Mouse (Mus musculus) hindbrain, embryonic 10.5 days (tissue): ENCODE results near the gene Col18a1. TPM values are rescaled to one million over a fixed set of nuclear protein-coding genes. Genes with fewer than 3 reads are reported as not detected.

Source experiments
- DNase-seq: peaks from one replicate; pipeline ENCODE4 v3.0.0-alpha.2; 2017; ENCODE audit warnings: low spot score
- H3K27ac ChIP-seq: fragments of 300-500 bp; sonication (generic); 2 replicates; pipeline ENCODE4 v1.5.1; 2016; ENCODE audit warnings: mild to moderate bottlenecking, moderate library complexity
- H3K27me3 ChIP-seq: fragments of 300-500 bp; sonication (generic); 2 replicates; pipeline ENCODE4 v1.6.1; 2016; ENCODE audit warnings: mild to moderate bottlenecking; ENCODE audit not compliant: poor library complexity, insufficient read depth, severe bottlenecking
- H3K36me3 ChIP-seq: fragments of 300-500 bp; sonication (generic); 2 replicates; pipeline ENCODE4 v1.6.1; 2016; ENCODE audit warnings: mild to moderate bottlenecking, moderate library complexity
- H3K4me1 ChIP-seq: fragments of 300-500 bp; sonication (generic); replicated peaks from 2 replicates; pipeline ENCODE4 v1.6.1; 2016; ENCODE audit warnings: mild to moderate bottlenecking
- H3K4me3 ChIP-seq: fragments of 300-500 bp; sonication (generic); 2 replicates; pipeline ENCODE4 v1.5.1; 2016; ENCODE audit warnings: mild to moderate bottlenecking, moderate library complexity
- H3K9me3 ChIP-seq: fragments of 300-500 bp; sonication (generic); 2 replicates; pipeline ENCODE4 v1.6.1; 2016; ENCODE audit warnings: mild to moderate bottlenecking, moderate library complexity
- WGBS: fragments of 180-500 bp; shearing (Covaris S2); methylation state at CpG from one replicate; pipeline ENCODE4 v1.1.7; 2016; 5-methylcytosine and 5-hydroxymethylcytosine counted together
- polyA plus RNA-seq: library from polyadenylated mRNA; unstranded; fragments of >200 nt; fragmentation: Nextera tagmentation; extraction: Ambion mirVana; gene quantifications from 2 replicates; pipeline ENCODE4 v1.2.1, GENCODE M21; 2016

Gene Col18a1
- polyA plus RNA-seq, 1 experiment from 2014 or later = 147 TPM

DNA sequence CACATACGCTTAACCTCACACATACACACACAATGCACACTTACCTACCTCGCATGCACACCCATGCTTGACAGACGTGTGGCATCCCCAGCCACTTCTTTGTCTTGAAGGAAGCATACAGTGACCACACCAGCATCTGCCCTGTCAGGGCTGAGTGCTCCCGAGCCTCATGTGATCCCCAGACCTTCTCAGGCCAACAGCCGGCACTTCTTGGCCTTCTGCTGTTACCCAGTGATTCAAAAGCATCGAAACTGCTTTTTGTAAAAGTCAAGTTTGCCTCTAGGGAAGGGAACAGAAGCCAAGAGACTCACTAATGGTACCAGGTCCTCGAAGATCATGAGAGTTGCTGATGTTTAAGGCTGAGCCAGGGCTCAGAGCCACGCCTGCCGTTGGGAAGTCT is 33.9 kb upstream of the Col18a1 start:
- Histone ChIP-seq H3K27me3 (peaks cover 11% of the 10 kb centered on the region; the same call in 1 of the 2 replicates), H3K9me3 (0 out of 2 replicates have a peak, but pooled peaks cover 2% of the 10 kb centered on the region), H3K4me1 (peaks cover 48% of the 10 kb centered on the region), H3K36me3 (no peaks in the 10 kb centered on the region), H3K27ac (0 out of 2 replicates have a peak overlapping the region, but pooled peaks have one; percentile 18), H3K4me3 (no peak overlapping the region)
- WGBS = 86% methylated on average over 9 of the region's 9 CpGs
- DNase-seq = no peak

DNA sequence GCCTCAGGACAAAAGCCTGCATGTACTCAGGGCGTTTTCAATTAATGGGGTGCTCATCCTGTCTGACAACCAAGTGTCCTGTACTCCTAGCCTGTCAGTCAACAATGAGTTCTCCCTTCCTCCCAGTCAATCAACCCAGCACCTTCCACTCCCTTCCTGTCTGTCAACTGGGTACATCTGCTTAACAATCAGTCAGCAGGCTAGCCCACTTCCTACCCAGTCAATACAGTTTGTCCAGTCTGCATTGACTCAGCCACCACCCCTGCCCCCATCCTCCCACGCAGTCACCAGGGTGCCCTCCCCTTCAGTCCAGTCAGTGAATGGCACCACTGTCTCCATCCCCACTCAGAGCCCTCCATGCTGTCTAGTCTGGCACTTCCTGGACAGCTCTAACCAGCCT is 32.9 kb upstream of the Col18a1 start:
- Histone ChIP-seq H3K9me3 (0 out of 2 replicates have a peak, but pooled peaks cover 2% of the 10 kb centered on the region), H3K4me3 (no peak overlapping the region), H3K27ac (0 out of 2 replicates have a peak overlapping the region, but pooled peaks have one; percentile 19), H3K4me1 (peaks cover 40% of the 10 kb centered on the region), H3K36me3 (no peaks in the 10 kb centered on the region), H3K27me3 (peaks cover 11% of the 10 kb centered on the region; the same call in 1 of the 2 replicates)
- 61% methylated on average over 2 of the region's 2 CpGs for WGBS
- DNase-seq = no peak

- Histone ChIP-seq H3K4me1 (peaks cover 52% of the 10 kb centered on the region), H3K27ac (peak overlapping the region; percentile 50; the same call in 1 of the 2 replicates), H3K9me3 (0 out of 2 replicates have a peak, but pooled peaks cover 2% of the 10 kb centered on the region), H3K4me3 (no peak overlapping the region), H3K27me3 (peaks cover 11% of the 10 kb centered on the region; the same call in 1 of the 2 replicates), H3K36me3 (no peaks in the 10 kb centered on the region)
- WGBS = 21% methylated on average over 9 of the region's 9 CpGs
- no peak for DNase-seq
Observed at GRCm38 (mm10) chr10:77197469-77198209, 31.3 kb upstream of the Col18a1 start.

GRCm38 (mm10) chr10:77196676-77197075 is 30.3 kb upstream of the Col18a1 start:
- H3K4me1 ChIP-seq = peaks cover 58% of the 10 kb centered on the region
- H3K4me3 ChIP-seq = no peak overlapping the region
- 67% methylated on average over 4 of the region's 4 CpGs for WGBS

GRCm38 (mm10) chr10:77196115-77196514 is 29.8 kb upstream of the Col18a1 start:
- Histone ChIP-seq H3K36me3 (no peaks in the 10 kb centered on the region), H3K27me3 (peaks cover 10% of the 10 kb centered on the region; the same call in 1 of the 2 replicates), H3K9me3 (0 out of 2 replicates have a peak, but pooled peaks cover 2% of the 10 kb centered on the region), H3K4me1 (peaks cover 58% of the 10 kb centered on the region), H3K27ac (no peak overlapping the region), H3K4me3 (no peak overlapping the region)
- DNase-seq = no peak
- WGBS = 84% methylated on average over 3 of the region's 3 CpGs

More at GRCm38 (mm10) chr10:77196676-77197075, 30.3 kb upstream of the Col18a1 start:
- 0 out of 2 replicates have a peak, but pooled peaks cover 2% of the 10 kb centered on the region for H3K9me3 ChIP-seq
- H3K27me3 ChIP-seq = peaks cover 11% of the 10 kb centered on the region; the same call in 1 of the 2 replicates
- no peak overlapping the region for H3K27ac ChIP-seq
- DNase-seq = no peak
- H3K36me3 ChIP-seq = no peaks in the 10 kb centered on the region

- no peak for DNase-seq
- peaks cover 71% of the 10 kb centered on the region for H3K4me1 ChIP-seq
- 0 out of 2 replicates have a peak, but pooled peaks cover 2% of the 10 kb centered on the region for H3K9me3 ChIP-seq
- no peak overlapping the region for H3K4me3 ChIP-seq
- H3K27me3 ChIP-seq = 0 out of 2 replicates have a peak, but pooled peaks cover 5% of the 10 kb centered on the region
- H3K27ac ChIP-seq = no peak overlapping the region
- H3K36me3 ChIP-seq = no peaks in the 10 kb centered on the region
Observed at GRCm38 (mm10) chr10:77193495-77193894, 27.1 kb upstream of the Col18a1 start.

- H3K9me3 ChIP-seq = 0 out of 2 replicates have a peak, but pooled peaks cover 2% of the 10 kb centered on the region
- 82% methylated on average over 17 of the region's 17 CpGs for WGBS
- no peaks in the 10 kb centered on the region for H3K36me3 ChIP-seq
- no peak overlapping the region for H3K27ac ChIP-seq
- no peak for DNase-seq
- H3K4me3 ChIP-seq = no peak overlapping the region
- H3K27me3 ChIP-seq = 0 out of 2 replicates have a peak, but pooled peaks cover 6% of the 10 kb centered on the region
- peaks cover 73% of the 10 kb centered on the region for H3K4me1 ChIP-seq
Observed at GRCm38 (mm10) chr10:77192745-77193144, 26.4 kb upstream of the Col18a1 start.

GRCm38 (mm10) chr10:77190967-77191915 is 24.9 kb upstream of the Col18a1 start:
- peaks cover 67% of the 10 kb centered on the region for H3K4me1 ChIP-seq

DNA sequence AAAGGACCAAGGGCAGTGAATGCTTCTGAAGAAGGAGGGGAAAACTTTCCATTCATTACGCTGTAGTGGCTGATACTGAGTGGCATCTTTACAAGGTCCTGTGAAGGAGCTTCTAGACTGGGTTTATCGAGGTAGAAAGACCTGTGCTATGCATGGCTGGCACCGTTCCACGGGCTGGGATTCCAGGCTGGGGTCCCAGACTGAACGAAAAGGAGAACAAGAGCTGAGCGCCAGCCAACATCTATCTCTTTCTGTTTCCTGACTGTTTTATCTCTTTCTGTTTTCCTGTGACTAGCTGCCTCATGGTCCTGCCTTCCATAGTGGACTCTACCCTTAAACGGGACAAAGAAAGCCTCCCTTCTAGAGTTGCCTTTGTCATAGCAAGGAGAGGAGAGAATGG is 21.1 kb upstream of the Col18a1 start:
- 92% methylated on average over 7 of the region's 7 CpGs for WGBS
- DNase-seq = no peak

More at GRCm38 (mm10) chr10:77190967-77191915, 24.9 kb upstream of the Col18a1 start:
- 12% methylated on average over 10 of the region's 10 CpGs for WGBS
- Histone ChIP-seq H3K36me3 (no peaks in the 10 kb centered on the region), H3K27me3 (0 out of 2 replicates have a peak, but pooled peaks cover 6% of the 10 kb centered on the region), H3K4me3 (peak overlapping the region; percentile 28), H3K9me3 (0 out of 2 replicates have a peak, but pooled peaks cover 2% of the 10 kb centered on the region), H3K27ac (peak overlapping the region; percentile 86)
- DNase-seq = peak; percentile 88

GRCm38 (mm10) chr10:77182804-77183331 is 16.5 kb upstream of the Col18a1 start:
- Histone ChIP-seq H3K36me3 (no peaks in the 10 kb centered on the region), H3K27ac (peak overlapping the region; percentile 64), H3K27me3 (no peaks in the 10 kb centered on the region), H3K4me1 (peaks cover 13% of the 10 kb centered on the region), H3K9me3 (no peaks in the 10 kb centered on the region), H3K4me3 (no peak overlapping the region)
- WGBS = 57% methylated on average over 3 of the region's 3 CpGs
- DNase-seq = no peak

More for the DNA sequence above, 21.1 kb upstream of the Col18a1 start:
- Histone ChIP-seq H3K27ac (no peak overlapping the region), H3K4me1 (peaks cover 57% of the 10 kb centered on the region), H3K4me3 (no peak overlapping the region), H3K27me3 (0 out of 2 replicates have a peak, but pooled peaks cover 6% of the 10 kb centered on the region), H3K9me3 (no peaks in the 10 kb centered on the region), H3K36me3 (no peaks in the 10 kb centered on the region)

- Histone ChIP-seq H3K4me1 (peaks cover 10% of the 10 kb centered on the region), H3K4me3 (no peak overlapping the region), H3K27ac (no peak overlapping the region), H3K9me3 (no peaks in the 10 kb centered on the region), H3K27me3 (no peaks in the 10 kb centered on the region), H3K36me3 (no peaks in the 10 kb centered on the region)
- WGBS = 92% methylated on average over 3 of the region's 3 CpGs
- DNase-seq = no peak
Observed at GRCm38 (mm10) chr10:77180110-77180509, 13.8 kb upstream of the Col18a1 start.

DNA sequence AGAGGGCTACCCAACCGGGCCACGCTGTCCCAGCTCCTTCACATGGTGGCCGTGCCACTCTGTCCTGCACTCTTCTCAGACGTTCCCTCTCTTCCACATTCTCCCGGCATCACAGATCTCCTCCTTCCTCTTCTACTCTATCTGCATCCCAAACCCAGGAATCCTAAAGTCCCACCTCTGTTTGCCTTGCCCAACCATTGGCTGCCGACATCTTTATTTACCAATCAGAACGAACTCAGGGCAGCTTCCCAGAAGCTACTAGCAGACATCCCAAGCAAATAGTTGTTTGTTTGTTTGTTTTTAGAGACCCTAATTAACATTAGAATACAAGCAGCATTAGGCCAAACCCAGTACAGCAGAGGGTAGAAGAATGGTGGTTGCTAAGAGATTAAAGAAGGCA is 12.3 kb upstream of the Col18a1 start:
- Histone ChIP-seq H3K27ac (no peak overlapping the region), H3K4me1 (peaks cover 10% of the 10 kb centered on the region), H3K4me3 (no peak overlapping the region), H3K36me3 (no peaks in the 10 kb centered on the region), H3K27me3 (no peaks in the 10 kb centered on the region), H3K9me3 (no peaks in the 10 kb centered on the region)
- no peak for DNase-seq
- WGBS = 78% methylated on average over 7 of the region's 7 CpGs
